Mouse (Mus musculus): ENCODE results near the gene Ssu72.
"Not testable (repeated sequence)": the region's sequence is repeated elsewhere in the genome, so short reads cannot be mapped to it uniquely, and the experiment has no call there.

GRCm38 (mm10) chr4:155740681-155741080, 36.1 kb downstream of the Ssu72 start:
- TF ChIP-seq CTCF (IDR thresholded peaks at IDR 0.05); EP300 (IDR thresholded peaks at IDR 0.05; ENCODE audit: insufficient read depth, low read depth, low read length); POLR2A (IDR thresholded peaks at IDR 0.05; ENCODE audit: insufficient read depth, low read depth, low read length): not testable (repeated sequence)

Measured in heart, adult 2 months (tissue).